ENCODE assay signal across 8 mouse cellular contexts in the genomic region with DNA sequence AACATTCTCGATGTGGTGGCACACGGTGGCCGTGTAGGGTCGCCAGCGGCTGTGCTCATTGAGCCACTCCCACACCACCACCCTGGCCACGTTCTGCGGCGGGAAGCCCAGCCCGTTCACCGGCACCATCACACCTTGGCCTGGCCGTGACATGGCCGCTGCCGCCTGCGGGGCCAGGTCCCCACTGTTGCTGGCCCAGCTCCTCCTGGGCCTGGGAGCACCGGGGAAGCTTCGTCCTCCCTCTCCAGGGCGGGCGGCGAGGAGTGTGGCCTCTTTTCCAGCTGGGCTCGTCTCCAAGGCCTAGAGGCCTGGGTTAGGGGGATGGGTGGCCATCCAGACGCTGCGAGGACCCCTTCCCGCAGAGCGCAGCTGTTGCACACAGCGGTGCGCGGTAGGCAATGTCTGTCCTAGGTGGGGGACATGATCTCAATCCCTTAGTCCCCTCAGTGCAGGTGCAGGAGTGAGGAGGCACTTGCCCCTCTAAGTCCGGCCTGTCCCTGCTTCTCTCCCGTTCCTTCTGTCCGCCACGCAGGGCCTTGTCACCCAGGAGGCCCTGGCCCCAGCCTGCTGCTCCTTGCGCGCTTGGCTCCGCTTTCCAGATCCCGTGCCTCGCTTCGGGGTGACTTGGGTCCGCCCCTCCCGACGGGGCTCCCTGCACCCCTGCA. TPM values are rescaled to one million over a fixed set of nuclear protein-coding genes. Genes with fewer than 3 reads are reported as not detected.
DNase-seq lines count a peak whose midpoint lies in the region; ATAC-seq and TF ChIP-seq lines count a peak whose summit lies in the region.

No protein-coding gene starts in this region.

- peak overlapping the region; percentile 46 for H3K9ac ChIP-seq in lung, embryonic 14.5 days
- H3K9ac ChIP-seq in embryonic facial prominence, embryonic 13.5 days = peak overlapping the region; percentile 74
- H3K9ac ChIP-seq in intestine, embryonic 15.5 days = peak overlapping the region; percentile 42
- H3K9ac ChIP-seq in midbrain, embryonic 16.5 days (ENCODE audit: low read depth, low read length) = peak overlapping the region; percentile 99

- ATAC-seq in lung, embryonic 14.5 days (ENCODE audit: insufficient read depth) = peak; percentile 72
- ATAC-seq in embryonic facial prominence, embryonic 13.5 days (ENCODE audit: insufficient number of reproducible peaks, insufficient read depth, low FRiP score, low TSS enrichment, low read depth) = no peak
- ATAC-seq in intestine, embryonic 15.5 days = peak; percentile 44
- ATAC-seq in midbrain, embryonic 16.5 days = peak; percentile 46

- no peak overlapping the region for H3K27ac ChIP-seq in lung, embryonic 14.5 days (ENCODE audit: low read depth)
- no peak overlapping the region for H3K27ac ChIP-seq in embryonic facial prominence, embryonic 13.5 days
- no peak overlapping the region for H3K27ac ChIP-seq in intestine, embryonic 15.5 days
- peak overlapping the region; percentile 92 for H3K27ac ChIP-seq in midbrain, embryonic 16.5 days (ENCODE audit: low read length)

- H3K36me3 ChIP-seq in lung, embryonic 14.5 days (ENCODE audit: insufficient read depth) = no peaks in the 10 kb centered on the region
- H3K36me3 ChIP-seq in embryonic facial prominence, embryonic 13.5 days = no peaks in the 10 kb centered on the region
- no peaks in the 10 kb centered on the region for H3K36me3 ChIP-seq in intestine, embryonic 15.5 days
- no peaks in the 10 kb centered on the region for H3K36me3 ChIP-seq in midbrain, embryonic 16.5 days (ENCODE audit: control insufficient read depth, insufficient read depth, low read length)

- peak overlapping the region; percentile 46 for H3K4me3 ChIP-seq in lung, embryonic 14.5 days (ENCODE audit: low read depth, low read length)
- peak overlapping the region; percentile 58 for H3K4me3 ChIP-seq in embryonic facial prominence, embryonic 13.5 days
- peak overlapping the region; percentile 49 for H3K4me3 ChIP-seq in intestine, embryonic 15.5 days (replicated peaks)
- peak overlapping the region; percentile 91 for H3K4me3 ChIP-seq in midbrain, embryonic 16.5 days (ENCODE audit: low read depth, low read length)

- peaks cover 48% of the 10 kb centered on the region for H3K27me3 ChIP-seq in lung, embryonic 14.5 days (ENCODE audit: insufficient read depth, low read length)
- H3K27me3 ChIP-seq in embryonic facial prominence, embryonic 13.5 days = peaks cover 97% of the 10 kb centered on the region
- H3K27me3 ChIP-seq in intestine, embryonic 15.5 days (replicated peaks) = peaks cover 64% of the 10 kb centered on the region
- H3K27me3 ChIP-seq in midbrain, embryonic 16.5 days (ENCODE audit: control insufficient read depth, insufficient read depth, low read depth, low read length) = no peaks in the 10 kb centered on the region

- 0 out of 2 replicates have a peak, but pooled peaks cover 3% of the 10 kb centered on the region for H3K4me1 ChIP-seq in lung, embryonic 14.5 days (ENCODE audit: insufficient read depth)
- peaks cover 29% of the 10 kb centered on the region for H3K4me1 ChIP-seq in embryonic facial prominence, embryonic 13.5 days
- H3K4me1 ChIP-seq in intestine, embryonic 15.5 days (replicated peaks) = peaks cover 18% of the 10 kb centered on the region
- H3K4me1 ChIP-seq in midbrain, embryonic 16.5 days (ENCODE audit: control insufficient read depth, insufficient read depth, low read length) = peaks cover 49% of the 10 kb centered on the region

- peak overlapping the region; percentile 84 for H3K4me2 ChIP-seq in lung, embryonic 14.5 days
- peak overlapping the region; percentile 80 for H3K4me2 ChIP-seq in embryonic facial prominence, embryonic 13.5 days
- peak overlapping the region; percentile 80 for H3K4me2 ChIP-seq in intestine, embryonic 15.5 days (replicated peaks)
- peak overlapping the region; percentile 95 for H3K4me2 ChIP-seq in midbrain, embryonic 16.5 days (ENCODE audit: low read length)

- H3K9me3 ChIP-seq in lung, embryonic 14.5 days (ENCODE audit: low read depth, low read length) = no peaks in the 10 kb centered on the region
- H3K9me3 ChIP-seq in embryonic facial prominence, embryonic 13.5 days = no peaks in the 10 kb centered on the region
- no peaks in the 10 kb centered on the region for H3K9me3 ChIP-seq in intestine, embryonic 15.5 days
- no peaks in the 10 kb centered on the region for H3K9me3 ChIP-seq in midbrain, embryonic 16.5 days (replicated peaks; ENCODE audit: control insufficient read depth, low read length, poor library complexity, severe bottlenecking)

- 3% methylated on average over 40 of the region's 40 CpGs for WGBS in lung, embryonic 14.5 days
- 3% methylated on average over 40 of the region's 40 CpGs for WGBS in embryonic facial prominence, embryonic 13.5 days
- WGBS in intestine, embryonic 15.5 days = 5% methylated on average over 40 of the region's 40 CpGs
- WGBS in midbrain, embryonic 16.5 days = 1% methylated on average over 40 of the region's 40 CpGs

- TF ChIP-seq CTCF in lung, embryonic 14.5 days (IDR thresholded peaks at IDR 0.05; ENCODE audit: low read depth) = no peak

- peak; percentile 49 to 80 for DNase-seq in adrenal gland, adult (ENCODE audit: inconsistent age in 2 of 2, low spot score in 1 of 2)
- no peak for DNase-seq in adrenal gland, adult 8-10 months
- DNase-seq in lung, embryonic 14.5 days = peak; percentile 80
- DNase-seq in lung, adult 18-20 months = no peak
- no peak for DNase-seq in yolk sac, embryonic 10.5 days (ENCODE audit: low spot score)

RNA-seq across cellular contexts. Expression of gene Dtx1, which starts 1.4 kb away (rescaled TPM):
- 10 to 100 TPM; 16.6 to 17.8 (median 17.3) TPM for total RNA-seq in adrenal gland, adult 8-10 months (2022)
- 2.2 and 2.8 TPM in 2 replicates for polyA plus RNA-seq in lung, embryonic 14.5 days (2014; fragmentation: Nextera tagmentation; extraction: Ambion mirVana)
- polyA plus RNA-seq in embryonic facial prominence, embryonic 13.5 days (2015; fragmentation: Nextera tagmentation; extraction: Ambion mirVana) = 6.2 and 7.2 TPM in 2 replicates
- 4.1 and 4.3 TPM in 2 replicates for polyA plus RNA-seq in intestine, embryonic 15.5 days (2015; fragmentation: Nextera tagmentation; extraction: Ambion mirVana)
- polyA plus RNA-seq in midbrain, embryonic 16.5 days (2015; fragmentation: Nextera tagmentation; extraction: Ambion mirVana) = 49.6 and 50.2 TPM in 2 replicates

RNA-seq across cellular contexts. Expression of gene Oas2, which starts 39.4 kb away (rescaled TPM):
- under 1 TPM; 0.63 to 0.89 (median 0.66) TPM for total RNA-seq in adrenal gland, adult 8-10 months (2022)
- polyA plus RNA-seq in lung, embryonic 14.5 days (2014; fragmentation: Nextera tagmentation; extraction: Ambion mirVana) = 0.28 and 0.57 TPM in 2 replicates
- 0.21 and 0.38 TPM in 2 replicates for polyA plus RNA-seq in embryonic facial prominence, embryonic 13.5 days (2015; fragmentation: Nextera tagmentation; extraction: Ambion mirVana)
- polyA plus RNA-seq in intestine, embryonic 15.5 days (2015; fragmentation: Nextera tagmentation; extraction: Ambion mirVana) = 0.54 and 0.60 TPM in 2 replicates
- 0.14 and 0.26 TPM in 2 replicates for polyA plus RNA-seq in midbrain, embryonic 16.5 days (2015; fragmentation: Nextera tagmentation; extraction: Ambion mirVana)

Comparison
In these comparisons a context has a peak if more than half of its experiments do, and no peak if none do; other contexts are left out.
1. DNase-seq: peak in adrenal gland, adult (2 of 2) and lung, embryonic 14.5 days (single experiment); none in adrenal gland, adult 8-10 months (single experiment), lung, adult 18-20 months (0 of 2) and yolk sac, embryonic 10.5 days (single experiment).
2. H3K9ac ChIP-seq: peak in every context shown above with its lines; median percentile 99 in midbrain, embryonic 16.5 days; 74 in embryonic facial prominence, embryonic 13.5 days; 46 in lung, embryonic 14.5 days; 42 in intestine, embryonic 15.5 days.
3. Peak in every context shown above with its lines, with median percentiles within 50 percentile points of each other: H3K4me2 ChIP-seq and H3K4me3 ChIP-seq.